Mouse (Mus musculus): ENCODE measurements around the gene Gm19345.

GRCm38 (mm10) chr7:19824182-19824973 is 27.4 kb upstream of the Gm19345 start:
- no peak for TF ChIP-seq POLR2A (IDR thresholded peaks at IDR 0.05; ENCODE audit: low read depth, low read length)
- TF ChIP-seq CTCF (conservative IDR thresholded peaks at IDR 0.05; ENCODE audit: insufficient read depth, insufficient read length, low read depth, low read length): no peak
